Mouse (Mus musculus) hematopoietic stem cell, adult 5-6 weeks (primary cell): ENCODE data around the gene Trim75. TPM values are rescaled to one million over a fixed set of nuclear protein-coding genes. Genes with fewer than 3 reads are reported as not detected.

Source experiments
- ATAC-seq, 2 experiments: fragments of 125-278 bp in 1 of 2; replicated peaks in 1 of 2; 2 replicates each; pipeline ENCODE4 v1.8.0; 2016 to 2017; ENCODE audit warnings: inconsistent platforms in 2 of 2, mild to moderate bottlenecking in 2 of 2, moderate number of reproducible peaks in 2 of 2, low read depth in 1 of 2, moderate TSS enrichment in 1 of 2; ENCODE audit not compliant: low FRiP score in 2 of 2, poor library complexity in 2 of 2, severe bottlenecking in 2 of 2, insufficient read depth in 1 of 2, low TSS enrichment in 1 of 2
- total RNA-seq: library from RNA; stranded (forward); fragments of 172-1452, 232-1000 nt; gene quantifications from 2 replicates; pipeline ENCODE4 v1.2.3, GENCODE M21; 2017

Gene Trim75
- total RNA-seq, 1 experiment from 2014 or later, result not detected

DNA sequence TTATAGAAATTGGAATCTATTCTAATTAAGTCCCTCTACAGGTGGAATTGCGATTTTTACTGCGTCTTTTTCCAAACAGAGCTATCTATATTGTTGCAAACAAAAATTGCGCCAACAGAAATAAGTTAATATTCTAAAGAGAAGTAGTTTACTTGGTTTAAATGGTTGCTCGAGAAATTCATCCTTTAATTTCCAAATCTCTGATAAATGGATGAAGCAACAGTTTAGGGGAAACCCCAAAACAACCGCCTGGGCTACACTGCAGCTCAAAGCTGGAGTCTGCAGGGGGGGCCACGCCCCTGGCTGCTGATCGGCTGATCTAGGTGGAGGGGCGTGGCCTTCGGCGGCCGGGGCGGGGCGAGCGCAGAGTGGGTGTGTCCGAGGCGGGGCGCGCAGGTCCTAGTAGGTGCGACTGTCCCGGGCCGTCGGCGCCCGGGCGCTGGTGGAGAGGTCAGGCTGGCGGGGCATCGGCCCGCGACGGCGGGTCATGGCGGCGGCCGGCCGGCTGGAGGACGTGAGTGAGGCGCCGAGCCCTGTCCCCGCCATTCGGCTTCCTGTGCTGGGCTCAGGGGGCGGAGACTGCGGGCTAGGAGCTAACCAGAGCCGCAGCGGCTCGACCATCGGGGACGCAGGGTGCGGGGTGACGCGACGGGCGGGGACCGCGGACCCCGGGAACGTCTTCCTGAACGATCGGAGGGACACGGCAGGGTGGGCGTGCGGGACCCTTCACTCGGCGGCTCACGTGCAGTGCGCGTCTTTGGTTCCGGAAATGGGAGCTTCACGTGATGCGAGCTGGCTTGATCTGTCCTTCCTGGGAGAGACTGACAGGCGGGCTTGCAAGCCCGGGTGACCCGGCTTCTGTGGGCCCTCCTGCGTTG lies 40.6 kb downstream of the Trim75 start, which contains the start of gene Tmem192:
Gene Tmem192 (plus strand): TSS at position 366 of the 878 bp plus-strand sequence.
- ATAC-seq, result peak; percentile 84

DNA sequence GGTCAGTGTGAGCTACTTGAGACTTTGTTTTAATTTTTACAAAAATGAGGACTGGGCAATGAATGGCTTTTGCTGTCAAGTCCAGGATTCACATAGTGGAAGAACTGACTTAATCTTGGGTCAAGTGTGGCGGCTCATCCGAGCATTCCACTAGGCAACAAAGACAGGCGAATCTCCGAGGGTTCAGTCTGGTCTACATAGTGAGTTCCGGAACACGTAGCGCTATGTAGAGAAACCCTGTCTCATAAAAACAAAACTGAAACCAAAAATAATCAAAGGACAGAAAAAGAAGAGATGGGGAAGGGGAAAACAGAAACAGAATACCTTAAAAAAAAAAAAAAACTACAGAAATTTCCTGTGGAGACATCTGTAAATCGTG lies 41.2 kb downstream of the Trim75 start:
- peak; percentile 12 to 17; a peak in 1 of 4 replicates for ATAC-seq

DNA sequence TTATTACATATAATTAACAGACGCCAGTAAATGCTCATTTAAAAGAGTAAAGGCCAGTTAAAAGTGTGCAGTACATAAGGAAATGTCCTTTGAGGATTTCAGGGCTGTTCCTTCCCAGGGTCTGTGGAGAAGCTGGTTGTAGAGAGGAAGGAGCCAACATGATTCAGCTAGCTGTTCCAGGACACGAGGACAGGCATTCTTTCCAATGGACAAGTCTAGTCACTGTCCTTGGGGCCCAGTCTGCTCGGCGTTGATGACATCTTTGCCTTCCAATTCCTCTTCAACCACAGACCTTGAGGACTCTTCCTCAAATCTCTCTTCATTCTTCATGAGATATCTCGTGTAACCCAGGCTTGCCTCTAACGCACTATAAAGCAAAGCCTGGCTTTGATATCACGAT lies 42.0 kb downstream of the Trim75 start:
- ATAC-seq, result no peak

DNA sequence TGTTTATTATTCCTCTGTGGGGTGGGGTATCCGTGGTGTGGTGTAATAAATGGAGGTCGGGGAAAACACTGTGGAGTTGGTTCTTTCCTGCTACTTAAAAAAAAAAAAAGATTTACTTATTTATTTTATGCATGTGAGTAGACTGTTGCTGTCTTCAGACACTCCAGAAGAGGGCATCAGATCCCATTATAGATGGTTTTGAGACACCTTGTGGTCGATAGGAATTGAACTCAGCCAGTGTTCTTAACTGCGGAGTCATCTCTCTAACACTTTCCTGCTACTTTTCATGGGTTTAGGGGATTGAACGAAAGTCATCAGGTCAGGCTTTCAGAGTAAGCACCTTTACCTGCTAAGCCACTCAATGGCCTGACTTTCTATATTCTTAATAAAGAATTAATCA lies 42.8 kb downstream of the Trim75 start:
- no peak for ATAC-seq

DNA sequence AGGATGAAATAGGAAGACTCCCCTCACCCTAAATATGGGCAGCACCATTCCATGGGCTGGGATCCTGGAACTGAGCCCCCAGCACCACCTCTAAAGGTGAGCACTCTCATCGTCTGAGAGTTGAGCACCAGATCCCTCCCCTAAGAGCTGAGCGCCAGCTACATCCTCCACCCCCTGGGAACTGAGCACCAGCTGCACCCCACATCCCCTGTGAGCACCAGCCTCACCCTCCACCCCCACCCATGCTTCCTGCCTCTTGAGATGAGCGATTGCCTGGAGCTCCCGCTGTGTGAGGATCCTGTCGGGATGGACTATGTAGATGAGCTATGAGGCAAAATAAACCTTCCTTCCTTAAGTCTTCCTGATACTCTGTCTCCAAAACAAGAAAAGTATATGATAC lies 44.7 kb downstream of the Trim75 start:
- ATAC-seq, result no peak

DNA sequence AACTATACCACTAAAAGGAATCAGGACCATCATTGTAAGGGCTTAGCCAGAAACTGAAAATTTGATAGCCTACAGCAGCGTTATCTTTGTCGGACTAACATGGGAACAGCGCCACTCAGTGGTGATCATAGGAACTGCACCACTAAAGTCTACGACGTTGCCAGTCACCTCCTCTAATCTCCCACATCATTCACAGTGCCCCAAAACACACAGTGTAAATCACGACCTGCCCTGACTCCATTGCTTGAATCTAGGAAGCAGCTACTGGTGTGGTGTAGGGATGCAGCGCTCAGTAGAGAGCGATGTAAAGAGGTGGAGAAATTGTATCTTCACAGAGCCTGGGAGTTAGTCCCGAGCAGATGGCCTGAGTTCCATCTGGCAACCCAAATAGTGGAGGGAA lies 46.1 kb downstream of the Trim75 start:
- peak; percentile 73 to 84 for ATAC-seq

DNA sequence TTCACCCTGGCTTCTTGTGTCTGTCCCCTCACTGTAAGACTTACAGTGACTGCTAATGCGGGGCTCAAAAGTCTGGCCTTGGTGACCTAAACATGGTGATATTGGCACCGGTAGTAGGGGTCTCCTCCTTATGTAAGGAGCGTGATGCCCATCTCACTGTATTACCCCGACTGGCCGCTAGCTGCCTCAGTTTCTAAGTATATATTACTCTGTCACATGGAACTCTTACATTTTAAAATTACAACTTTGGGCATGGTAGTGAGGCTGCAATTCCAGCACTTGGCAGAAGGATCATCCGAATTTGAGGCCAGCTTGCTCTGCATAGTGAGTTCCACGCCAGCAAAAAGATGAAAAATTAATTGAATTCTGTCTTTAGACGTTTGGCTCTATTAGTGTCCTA lies 46.6 kb downstream of the Trim75 start:
- no peak for ATAC-seq

DNA sequence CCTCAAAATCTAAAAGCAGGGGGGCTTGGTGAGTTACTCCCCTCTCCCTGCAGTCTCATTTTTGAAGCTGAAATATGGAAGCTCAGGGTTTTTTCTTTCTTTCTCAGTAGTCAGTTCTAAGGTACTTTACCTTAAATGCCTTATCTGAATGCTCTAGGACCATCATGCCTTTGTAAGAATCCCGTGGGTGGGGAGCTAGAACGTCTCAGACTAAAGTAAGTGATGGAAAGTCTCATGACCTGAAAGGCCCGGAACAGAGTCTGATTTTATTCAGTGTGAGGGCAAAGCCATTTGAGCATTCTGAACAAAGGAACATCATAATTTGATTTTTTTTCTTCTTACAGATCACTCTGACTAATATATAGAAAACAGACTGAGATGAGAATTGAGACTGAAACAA lies 52.6 kb downstream of the Trim75 start:
- ATAC-seq, result no peak

Other genes with a start within 250 kb of the Trim75 start
- 20.2 and 21.3 TPM in 2 replicates for gene Klhl2, start 137.8 kb downstream of the Trim75 start, total RNA-seq
- 12.3 and 16.9 TPM in 2 replicates for gene Tmem192, start 40.6 kb downstream of the Trim75 start, total RNA-seq
- gene Trim61, start 30.7 kb upstream of the Trim75 start, total RNA-seq, result not detected in 2 replicates
- gene Trim60, start 30.8 kb upstream of the Trim75 start, total RNA-seq, result not detected in 2 replicates
- not detected in 2 replicates for gene Apela, start 49.5 kb upstream of the Trim75 start, total RNA-seq
- not detected in 2 replicates for gene Gm10663, start 87.2 kb upstream of the Trim75 start, total RNA-seq
- not detected in 2 replicates for gene BC030870, start 141.7 kb upstream of the Trim75 start, total RNA-seq